In the genomic region with DNA sequence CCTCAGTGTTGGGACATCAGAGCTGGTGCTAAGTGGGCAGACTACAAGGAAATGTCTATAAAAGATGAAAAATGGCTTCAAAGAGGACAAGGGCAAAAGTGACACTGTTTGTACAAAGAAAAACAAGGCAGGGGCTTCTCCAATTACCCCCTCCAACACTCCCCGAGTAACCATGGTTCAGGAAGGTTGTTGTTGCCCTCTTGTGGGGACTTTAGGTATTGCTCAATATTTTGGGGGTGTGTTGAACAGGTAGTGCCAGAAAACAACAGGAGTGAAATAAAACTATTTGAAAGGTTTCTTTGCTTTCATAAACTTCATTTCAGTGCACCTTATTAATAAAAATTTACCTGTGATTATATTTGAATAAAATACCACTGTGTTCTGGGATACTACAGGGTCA, we compare ENCODE assay signal across 3 mouse cellular contexts. TPM values are rescaled to one million over a fixed set of nuclear protein-coding genes. Genes with fewer than 3 reads are reported as not detected.
ATAC-seq lines count a peak whose summit lies in the region.

No protein-coding gene starts in this region.

- ATAC-seq in common myeloid progenitor, adult 5-6 weeks (replicated peaks; ENCODE audit: low read depth, poor library complexity, severe bottlenecking) = 0 out of 2 replicates have a peak, but pooled peaks have one; percentile 65
- 0 out of 2 replicates have a peak, but pooled peaks have one; percentile 63 for ATAC-seq in megakaryocyte progenitor cell, adult 5-6 weeks (replicated peaks; ENCODE audit: poor library complexity)
- ATAC-seq in megakaryocyte-erythroid progenitor cell, adult 5-6 weeks (replicated peaks; ENCODE audit: low FRiP score, low TSS enrichment, poor library complexity, severe bottlenecking) = 0 out of 2 replicates have a peak, but pooled peaks have one; percentile 67

RNA-seq across cellular contexts. Expression of a gene that starts 22.1 kb away (rescaled TPM):
- 3.6 and 16.4 TPM in 2 replicates for total RNA-seq in common myeloid progenitor, adult 5-6 weeks (2017)
- 9.0 and 14.6 TPM in 2 replicates for total RNA-seq in megakaryocyte progenitor cell, adult 5-6 weeks (2015)
- 8.8 and 10.6 TPM in 2 replicates for total RNA-seq in megakaryocyte progenitor cell, adult 5-6 weeks (2017)
- 15.7 and 20.4 TPM in 2 replicates for total RNA-seq in megakaryocyte-erythroid progenitor cell, adult 5-6 weeks (2014; fragmentation: Nextera tagmentation)
- total RNA-seq in megakaryocyte-erythroid progenitor cell, adult 5-6 weeks (2017) = 17.2 and 19.6 TPM in 2 replicates
